Mouse (Mus musculus) midbrain, embryonic 10.5 days (tissue): ENCODE results near the gene Dusp11. TPM values are rescaled to one million over a fixed set of nuclear protein-coding genes. Genes with fewer than 3 reads are reported as not detected.
"Not testable (repeated sequence)": the region's sequence is repeated elsewhere in the genome, so short reads cannot be mapped to it uniquely, and the experiment has no call there.

Experiments used
- DNase-seq: peaks from one replicate; pipeline ENCODE4 v3.0.0-alpha.2; 2017; ENCODE audit warnings: low spot score
- H3K27ac ChIP-seq: fragments of 300-500 bp; sonication (generic); replicated peaks from 2 replicates; pipeline ENCODE4 v1.5.1; 2016; ENCODE audit warnings: mild to moderate bottlenecking
- H3K27me3 ChIP-seq: fragments of 300-500 bp; sonication (generic); 2 replicates; pipeline ENCODE4 v1.6.1; 2016; ENCODE audit warnings: low read depth, mild to moderate bottlenecking; ENCODE audit not compliant: poor library complexity, severe bottlenecking
- H3K36me3 ChIP-seq: fragments of 300-500 bp; sonication (generic); 2 replicates; pipeline ENCODE4 v1.6.1; 2016; ENCODE audit warnings: mild to moderate bottlenecking, moderate library complexity
- H3K4me1 ChIP-seq: fragments of 300-500 bp; sonication (generic); 2 replicates; pipeline ENCODE4 v1.6.1; 2016
- H3K4me3 ChIP-seq: fragments of 300-500 bp; sonication (generic); 2 replicates; pipeline ENCODE4 v1.5.1; 2016; ENCODE audit warnings: mild to moderate bottlenecking, moderate library complexity
- H3K9me3 ChIP-seq: fragments of 300-500 bp; sonication (generic); replicated peaks from 2 replicates; pipeline ENCODE4 v1.6.1; 2016; ENCODE audit warnings: mild to moderate bottlenecking
- WGBS: fragments of 180-500 bp; shearing (Covaris S2); methylation state at CpG from one replicate; pipeline ENCODE4 v1.1.7; 2016; 5-methylcytosine and 5-hydroxymethylcytosine counted together
- polyA plus RNA-seq: library from polyadenylated mRNA; unstranded; fragments of >200 nt; fragmentation: Nextera tagmentation; extraction: Ambion mirVana; gene quantifications from 2 replicates; pipeline ENCODE4 v1.2.1, GENCODE M21; 2016

Gene Dusp11
- polyA plus RNA-seq, 1 experiment from 2014 or later, result 38.8 TPM

GRCm38 (mm10) chr6:85927476-85928464 is 33.7 kb downstream of the Dusp11 start:
- H3K27me3 ChIP-seq, result no peaks in the 10 kb centered on the region
- DNase-seq, result no peak
- no peaks in the 10 kb centered on the region for H3K9me3 ChIP-seq
- no peak overlapping the region for H3K4me3 ChIP-seq
- whole genome bisulfite sequencing, result 93% methylated on average over 9 of the region's 9 CpGs
- no peak overlapping the region for H3K27ac ChIP-seq
- peaks cover 80% of the 10 kb centered on the region for H3K36me3 ChIP-seq
- no peaks in the 10 kb centered on the region for H3K4me1 ChIP-seq

- Histone ChIP-seq H3K27me3 (no peaks in the 10 kb centered on the region), H3K4me1 (no peaks in the 10 kb centered on the region), H3K9me3 (no peaks in the 10 kb centered on the region), H3K4me3 (no peak overlapping the region), H3K27ac (no peak overlapping the region), H3K36me3 (peaks cover 88% of the 10 kb centered on the region)
- 87% methylated on average over 1 of the region's 1 CpGs for WGBS
- no peak for DNase-seq
Observed at GRCm38 (mm10) chr6:85926709-85927108, 34.8 kb downstream of the Dusp11 start.

GRCm38 (mm10) chr6:85923643-85924042 is 37.8 kb downstream of the Dusp11 start:
- no peak overlapping the region for H3K4me3 ChIP-seq
- H3K36me3 ChIP-seq, result peaks cover 70% of the 10 kb centered on the region
- WGBS, result 89% methylated on average over 1 of the region's 1 CpGs

GRCm38 (mm10) chr6:85919401-85919800 is 42.1 kb downstream of the Dusp11 start:
- peaks cover 28% of the 10 kb centered on the region for H3K36me3 ChIP-seq
- WGBS, result 92% methylated on average over 4 of the region's 4 CpGs
- no peak overlapping the region for H3K4me3 ChIP-seq
- H3K9me3 ChIP-seq, result no peaks in the 10 kb centered on the region
- DNase-seq, result no peak
- H3K4me1 ChIP-seq, result peaks cover 15% of the 10 kb centered on the region
- no peak overlapping the region for H3K27ac ChIP-seq
- no peaks in the 10 kb centered on the region for H3K27me3 ChIP-seq

More at GRCm38 (mm10) chr6:85923643-85924042, 37.8 kb downstream of the Dusp11 start:
- H3K27me3 ChIP-seq, result no peaks in the 10 kb centered on the region
- no peak for DNase-seq
- H3K4me1 ChIP-seq, result no peaks in the 10 kb centered on the region
- no peak overlapping the region for H3K27ac ChIP-seq
- no peaks in the 10 kb centered on the region for H3K9me3 ChIP-seq

- Histone ChIP-seq H3K36me3 (peaks cover 22% of the 10 kb centered on the region), H3K4me1 (peaks cover 16% of the 10 kb centered on the region)
- not testable (repeated sequence) for H3K27ac ChIP-seq, H3K9me3 ChIP-seq, DNase-seq, H3K27me3 ChIP-seq, H3K4me3 ChIP-seq
- 96% methylated on average over 3 of the region's 3 CpGs for WGBS
Observed at GRCm38 (mm10) chr6:85918341-85918740, 43.1 kb downstream of the Dusp11 start.

GRCm38 (mm10) chr6:85916596-85916995 is 44.9 kb downstream of the Dusp11 start:
- Histone ChIP-seq H3K27me3 (no peaks in the 10 kb centered on the region), H3K4me1 (peaks cover 16% of the 10 kb centered on the region), H3K27ac (peak overlapping the region; percentile 87), H3K9me3 (no peaks in the 10 kb centered on the region), H3K4me3 (peak overlapping the region; percentile 68), H3K36me3 (peaks cover 6% of the 10 kb centered on the region; the same call in 1 of the 2 replicates)
- WGBS, result 87% methylated on average over 6 of the region's 6 CpGs
- no peak for DNase-seq

- DNase-seq, result peak; percentile 90
- not testable (repeated sequence) for H3K9me3 ChIP-seq, H3K36me3 ChIP-seq, H3K27me3 ChIP-seq
- Histone ChIP-seq H3K4me1 (peaks cover 16% of the 10 kb centered on the region), H3K4me3 (peak within 1 kb of the TSS; percentile 68), H3K27ac (peak within 1 kb of the TSS; percentile 87)
- WGBS, result under 1% methylated on average over 61 of the region's 61 CpGs
Observed at GRCm38 (mm10) chr6:85915539-85916513, 45.6 kb downstream of the Dusp11 start, which contains the start of gene Nat8f1. Nat8f1 (minus strand) TSS chr6:85915687.

- Histone ChIP-seq H3K36me3 (0 out of 2 replicates have a peak, but pooled peaks cover under 1% of the 10 kb centered on the region), H3K27me3 (no peaks in the 10 kb centered on the region), H3K4me1 (peaks cover 16% of the 10 kb centered on the region), H3K4me3 (peak overlapping the region; percentile 68), H3K27ac (peak overlapping the region; percentile 87), H3K9me3 (no peaks in the 10 kb centered on the region)
- no peak for DNase-seq
- WGBS, result 5% methylated on average over 11 of the region's 11 CpGs
Observed at GRCm38 (mm10) chr6:85915141-85915538, 46.3 kb downstream of the Dusp11 start.

- H3K4me1 ChIP-seq, result peaks cover 16% of the 10 kb centered on the region
- no peaks in the 10 kb centered on the region for H3K9me3 ChIP-seq
- H3K27me3 ChIP-seq, result no peaks in the 10 kb centered on the region
- DNase-seq, result no peak
- no peak within 1 kb of the TSS for H3K4me3 ChIP-seq
- 88% methylated on average over 3 of the region's 3 CpGs for WGBS
- H3K36me3 ChIP-seq, result 0 out of 2 replicates have a peak, but pooled peaks cover 2% of the 10 kb centered on the region
- H3K27ac ChIP-seq, result no peak within 1 kb of the TSS
Observed at GRCm38 (mm10) chr6:85911587-85911986, 49.9 kb downstream of the Dusp11 start, which contains the start of gene Tprkb. Tprkb (plus strand) TSS chr6:85911865.

GRCm38 (mm10) chr6:85909704-85910103 is 51.8 kb downstream of the Dusp11 start:
- H3K4me1 ChIP-seq, result peaks cover 4% of the 10 kb centered on the region
- DNase-seq, result no peak
- WGBS, result 91% methylated on average over 1 of the region's 1 CpGs
- no peaks in the 10 kb centered on the region for H3K27me3 ChIP-seq
- no peak overlapping the region for H3K4me3 ChIP-seq
- H3K27ac ChIP-seq, result no peak overlapping the region
- H3K36me3 ChIP-seq, result 0 out of 2 replicates have a peak, but pooled peaks cover 2% of the 10 kb centered on the region
- no peaks in the 10 kb centered on the region for H3K9me3 ChIP-seq

GRCm38 (mm10) chr6:85908341-85908740 is 53.1 kb downstream of the Dusp11 start:
- peaks cover 7% of the 10 kb centered on the region for H3K4me1 ChIP-seq
- WGBS, result 81% methylated on average over 3 of the region's 3 CpGs
- DNase-seq, result no peak
- H3K9me3 ChIP-seq, result no peaks in the 10 kb centered on the region
- H3K27me3 ChIP-seq, result no peaks in the 10 kb centered on the region
- H3K36me3 ChIP-seq, result 0 out of 2 replicates have a peak, but pooled peaks cover 2% of the 10 kb centered on the region
- H3K27ac ChIP-seq, result no peak overlapping the region
- no peak overlapping the region for H3K4me3 ChIP-seq

GRCm38 (mm10) chr6:85906911-85907351 is 54.5 kb downstream of the Dusp11 start:
- not testable (repeated sequence) for H3K27ac ChIP-seq, H3K27me3 ChIP-seq, H3K4me3 ChIP-seq, DNase-seq, H3K9me3 ChIP-seq, H3K4me1 ChIP-seq, H3K36me3 ChIP-seq
- 71% methylated on average over 2 of the region's 2 CpGs for WGBS
